Mouse (Mus musculus) CD4-positive, CD25-positive, alpha-beta regulatory T cell, adult 4 months (primary cell): Measurements from ENCODE around the gene Guca2a. TPM values are rescaled to one million over a fixed set of nuclear protein-coding genes. Genes with fewer than 3 reads are reported as not detected.

Experiments used
- ATAC-seq: one replicate; pipeline ENCODE4 v1.8.0; 2017
- polyA plus RNA-seq, 2 experiments: library from polyadenylated mRNA; unstranded; fragments of 100-300 nt; shearing (Covaris generic); gene quantifications; one replicate each; pipeline ENCODE4 v1.2.1; 2017

The Guca2a gene
- not detected for polyA plus RNA-seq

- no peak for ATAC-seq
These were observed at the start of gene Guca2a for GRCm38 (mm10) chr4:119637176-119637845. Gene Guca2a, plus strand, starts transcription at chr4:119637704.

GRCm38 (mm10) chr4:119588037-119588436, 49.5 kb upstream of the Guca2a start:
- ATAC-seq = no peak

- no peak for ATAC-seq
These were observed 48.1 kb upstream of the Guca2a start for GRCm38 (mm10) chr4:119589423-119589822.

GRCm38 (mm10) chr4:119590027-119590426, 47.5 kb upstream of the Guca2a start:
- ATAC-seq = no peak

- no peak for ATAC-seq
These were observed 45.0 kb upstream of the Guca2a start for GRCm38 (mm10) chr4:119592479-119592878.

GRCm38 (mm10) chr4:119594331-119594730, 43.2 kb upstream of the Guca2a start:
- ATAC-seq = no peak

- ATAC-seq = no peak
These were observed 37.9 kb upstream of the Guca2a start for GRCm38 (mm10) chr4:119599605-119600004.

GRCm38 (mm10) chr4:119609488-119609887, 28.0 kb upstream of the Guca2a start:
- ATAC-seq = no peak

GRCm38 (mm10) chr4:119614078-119614477, 23.4 kb upstream of the Guca2a start:
- ATAC-seq = peak; percentile 58

- peak; percentile 51 for ATAC-seq
These were observed 22.8 kb upstream of the Guca2a start for GRCm38 (mm10) chr4:119614724-119615123.

- no peak for ATAC-seq
These were observed 11.3 kb upstream of the Guca2a start for GRCm38 (mm10) chr4:119626081-119626645.

GRCm38 (mm10) chr4:119626876-119627275, 10.6 kb upstream of the Guca2a start:
- no peak for ATAC-seq

- ATAC-seq = no peak
These were observed 10.2 kb upstream of the Guca2a start for GRCm38 (mm10) chr4:119627317-119627716.

GRCm38 (mm10) chr4:119628363-119628762, 9.1 kb upstream of the Guca2a start:
- ATAC-seq = peak; percentile 41

- ATAC-seq = no peak
These were observed 6.2 kb upstream of the Guca2a start for GRCm38 (mm10) chr4:119631115-119631919.

GRCm38 (mm10) chr4:119632721-119633120, 4.8 kb upstream of the Guca2a start:
- no peak for ATAC-seq

GRCm38 (mm10) chr4:119633342-119633741, 4.2 kb upstream of the Guca2a start:
- no peak for ATAC-seq

GRCm38 (mm10) chr4:119633948-119634347, 3.6 kb upstream of the Guca2a start:
- no peak for ATAC-seq

GRCm38 (mm10) chr4:119634908-119635660, 2.4 kb upstream of the Guca2a start:
- no peak for ATAC-seq

- ATAC-seq = no peak
These were observed 1.8 kb upstream of the Guca2a start for GRCm38 (mm10) chr4:119635686-119636085.

GRCm38 (mm10) chr4:119636731-119637130, 773 bp upstream of the Guca2a start:
- no peak for ATAC-seq

- ATAC-seq = no peak
These were observed 442 bp downstream of the Guca2a start for GRCm38 (mm10) chr4:119637946-119638345.

GRCm38 (mm10) chr4:119638656-119639055, 1.2 kb downstream of the Guca2a start:
- no peak for ATAC-seq
